Mouse (Mus musculus) MEL (cell line): Measurements from ENCODE around the gene Rbck1. TPM values are rescaled to one million over a fixed set of nuclear protein-coding genes. Genes with fewer than 3 reads are reported as not detected.
A peak's percentile ranks its signal among the peaks of the same experiment; 100 is the strongest.

Experiments used
- DNase-seq: peaks from one replicate; pipeline ENCODE4 v3.0.0; 2011; ENCODE audit warnings: low read depth, low spot score
- H3K27ac ChIP-seq: 2 replicates; pipeline ENCODE4 v1.5.1; 2012; ENCODE audit warnings: low read depth, mild to moderate bottlenecking, control low read depth, low read length, moderate library complexity; ENCODE audit not compliant: control insufficient read depth
- H3K27me3 ChIP-seq, 2 experiments: fragments of 150-350 bp in 1 of 2; sonication (generic) in 1 of 2; 2 replicates each; pipeline ENCODE4 v1.6.1; 2012; ENCODE audit warnings: low read length in 2 of 2, mild to moderate bottlenecking in 2 of 2, improper control_type of control experiment in 1 of 2, moderate library complexity in 1 of 2; ENCODE audit not compliant: insufficient read depth in 2 of 2, control insufficient read depth in 1 of 2
- H3K36me3 ChIP-seq, 2 experiments: 2 replicates each; pipeline ENCODE4 v1.6.1; 2012 to 2014; ENCODE audit warnings: low read length in 2 of 2, improper control_type of control experiment in 1 of 2, inconsistent platforms in 1 of 2, mild to moderate bottlenecking in 1 of 2; ENCODE audit not compliant: insufficient read depth in 2 of 2, control insufficient read depth in 1 of 2
- H3K4me1 ChIP-seq, 2 experiments: fragments of 150-350 bp in 1 of 2; sonication (generic) in 1 of 2; 2 replicates each; pipeline ENCODE4 v1.6.1; 2012; ENCODE audit warnings: low read length in 2 of 2, improper control_type of control experiment in 1 of 2, mild to moderate bottlenecking in 1 of 2; ENCODE audit not compliant: insufficient read depth in 2 of 2, control insufficient read depth in 1 of 2
- H3K4me3 ChIP-seq, 2 experiments: fragments of 150-350 bp in 1 of 2; sonication (generic) in 1 of 2; 2 replicates each; pipeline ENCODE4 v1.5.1; 2012; ENCODE audit warnings: low read depth in 2 of 2, low read length in 2 of 2, mild to moderate bottlenecking in 2 of 2, moderate library complexity in 2 of 2, control low read depth in 1 of 2, improper control_type of control experiment in 1 of 2; ENCODE audit not compliant: control insufficient read depth in 1 of 2, insufficient read depth in 1 of 2
- H3K79me2 ChIP-seq: 2 replicates; pipeline ENCODE4 v1.6.1; 2012; ENCODE audit warnings: mild to moderate bottlenecking, low read length, moderate library complexity; ENCODE audit not compliant: control insufficient read depth, poor library complexity, insufficient read depth
- H3K9ac ChIP-seq: 2 replicates; pipeline ENCODE4 v1.6.1; 2012; ENCODE audit warnings: low read depth, mild to moderate bottlenecking, control low read depth, low read length, moderate library complexity; ENCODE audit not compliant: control insufficient read depth, poor library complexity, severe bottlenecking
- H3K9me3 ChIP-seq: fragments of 150-350 bp; sonication (generic); replicated peaks from 2 replicates; pipeline ENCODE4 v1.6.1; 2012; ENCODE audit warnings: mild to moderate bottlenecking, low read length, improper control_type of control experiment, moderate library complexity; ENCODE audit not compliant: insufficient read depth
- BHLHE40 ChIP-seq: IDR thresholded peaks from 2 replicates; pipeline ENCODE4 v1.6.1; 2012; ENCODE audit warnings: low read depth, mild to moderate bottlenecking, inconsistent platforms, low read length, improper control_type of control experiment, borderline replicate concordance
- CTCF ChIP-seq, 3 experiments: IDR thresholded peaks in 2 of 3; conservative IDR thresholded peaks in 1 of 3; 2 replicates each; pipeline ENCODE4 v1.5.1; 2011 to 2012; ENCODE audit warnings: low read length in 3 of 3, low read depth in 2 of 3, mild to moderate bottlenecking in 2 of 3, improper control_type of control experiment in 1 of 3, inconsistent platforms in 1 of 3, mixed read lengths in 1 of 3, moderate library complexity in 1 of 3; ENCODE audit not compliant: control insufficient read depth in 1 of 3, insufficient read depth in 1 of 3, poor library complexity in 1 of 3, severe bottlenecking in 1 of 3
- ELF1 ChIP-seq: IDR thresholded peaks from 2 replicates; pipeline ENCODE4 v1.6.1; 2014; ENCODE audit warnings: low read depth, mild to moderate bottlenecking, inconsistent platforms, low read length, improper control_type of control experiment, moderate library complexity
- GATA1 ChIP-seq: IDR thresholded peaks from 2 replicates; pipeline ENCODE4 v1.6.1; 2011; ENCODE audit warnings: low read depth, low read length, improper control_type of control experiment
- JUND ChIP-seq: IDR thresholded peaks from 2 replicates; pipeline ENCODE4 v1.6.1; 2011; ENCODE audit warnings: low read depth, mild to moderate bottlenecking, improper control_type of control experiment, low read length
- MAX ChIP-seq: IDR thresholded peaks from 2 replicates; pipeline ENCODE4 v1.6.1; 2011; ENCODE audit warnings: low read length, improper control_type of control experiment
- MAZ ChIP-seq: IDR thresholded peaks from 2 replicates; pipeline ENCODE4 v1.6.1; 2012; ENCODE audit warnings: low read depth, mild to moderate bottlenecking, inconsistent platforms, low read length, improper control_type of control experiment
- MEF2A ChIP-seq: IDR thresholded peaks from 2 replicates; pipeline ENCODE4 v1.6.1; 2014; ENCODE audit warnings: low read depth, mild to moderate bottlenecking, inconsistent platforms, low read length, improper control_type of control experiment; ENCODE audit not compliant: poor library complexity, insufficient replicate concordance, severe bottlenecking; ENCODE audit errors: extremely low read depth
- MXI1 ChIP-seq: IDR thresholded peaks from 2 replicates; pipeline ENCODE4 v1.6.1; 2011; ENCODE audit warnings: mild to moderate bottlenecking, low read depth, low read length, improper control_type of control experiment
- MYC ChIP-seq: IDR thresholded peaks from 2 replicates; pipeline ENCODE4 v1.6.1; 2011; ENCODE audit warnings: low read depth, mild to moderate bottlenecking, low read length, improper control_type of control experiment, moderate library complexity
- NELFE ChIP-seq: IDR thresholded peaks from 2 replicates; pipeline ENCODE4 v1.6.1; 2011; ENCODE audit warnings: low read depth, low read length, improper control_type of control experiment
- RAD21 ChIP-seq: IDR thresholded peaks from 2 replicates; pipeline ENCODE4 v1.6.1; 2011; ENCODE audit warnings: mild to moderate bottlenecking, low read depth, low read length, improper control_type of control experiment
- SIN3A ChIP-seq: IDR thresholded peaks from 2 replicates; pipeline ENCODE4 v1.6.1; 2012; ENCODE audit warnings: low read length, improper control_type of control experiment, inconsistent platforms
- TAL1 ChIP-seq: IDR thresholded peaks from 2 replicates; pipeline ENCODE4 v1.6.1; 2012; ENCODE audit warnings: mild to moderate bottlenecking, inconsistent platforms, low read length, moderate library complexity, mixed read lengths
- USF1 ChIP-seq: IDR thresholded peaks from 2 replicates; pipeline ENCODE4 v1.6.1; 2014; ENCODE audit warnings: low read depth, mild to moderate bottlenecking, inconsistent platforms, low read length, improper control_type of control experiment, moderate library complexity
- ZKSCAN1 ChIP-seq: IDR thresholded peaks from 2 replicates; pipeline ENCODE4 v1.6.1; 2012; ENCODE audit warnings: low read depth, mild to moderate bottlenecking, inconsistent platforms, low read length, improper control_type of control experiment, moderate library complexity
- ZNF384 ChIP-seq: IDR thresholded peaks from 2 replicates; pipeline ENCODE4 v1.6.1; 2012; ENCODE audit warnings: low read depth, mild to moderate bottlenecking, inconsistent platforms, low read length, improper control_type of control experiment
- polyA plus RNA-seq, 2 experiments: library from polyadenylated mRNA; stranded (reverse) in 1 of 2; unstranded in 1 of 2; fragments of >175 nt in 1 of 2; fragments of >200 nt in 1 of 2; gene quantifications; 2 replicates each; pipeline versions ENCODE4 v1.2.1 to v1.2.4; 2012; ENCODE audit warnings: low replicate concordance in 2 of 2, low read depth in 1 of 2; ENCODE audit not compliant: insufficient read length in 2 of 2, insufficient read depth in 1 of 2, missing spikeins in 1 of 2
- total RNA-seq: library from RNA; depleted of rRNA; stranded (reverse); fragments of 300-350 nt; gene quantifications from 2 replicates; pipeline ENCODE4 v1.2.3, GENCODE M21; 2012

Gene Rbck1
- total and polyA plus RNA-seq, 3 experiments: 90.9 to 162 (median 92.1) TPM

- Histone ChIP-seq H3K4me1 (peaks cover 20 to 41% of the 10 kb centered on the region in 2 experiments), H3K9me3 (no peaks in the 10 kb centered on the region), H3K27me3 (no peaks in the 10 kb centered on the region), H3K9ac (no peak overlapping the region), H3K4me3 (no peak overlapping the region), H3K79me2 (peaks cover 25% of the 10 kb centered on the region), H3K27ac (no peak overlapping the region), H3K36me3 (peaks cover 1 to 36% of the 10 kb centered on the region in 2 experiments; a peak in 3 of 4 replicates)
- TF ChIP-seq RAD21 (no peak), BHLHE40 (no peak), GATA1 (no peak), MAX (no peak), ZNF384 (peak; percentile 94), MYC (no peak)
- TF ChIP-seq, all 39 proteins: peak for 1
- peak; percentile 40 for DNase-seq
These were observed 1.0 kb upstream of the Rbck1 start for GRCm38 (mm10) chr2:152333345-152334006.

GRCm38 (mm10) chr2:152330858-152331423, 1.5 kb downstream of the Rbck1 start:
- peak; percentile 52 for DNase-seq
- Histone ChIP-seq H3K9ac (peak overlapping the region; percentile 96), H3K27ac (peak overlapping the region; percentile 92; the same call in 1 of the 2 replicates), H3K79me2 (peaks cover 28% of the 10 kb centered on the region), H3K4me3 (peak overlapping the region; percentile 96 to 98), H3K36me3 (peaks cover 0 to 38% of the 10 kb centered on the region in 2 experiments; a peak in 3 of 4 replicates), H3K27me3 (no peaks in the 10 kb centered on the region), H3K9me3 (no peaks in the 10 kb centered on the region), H3K4me1 (peaks cover 23 to 37% of the 10 kb centered on the region in 2 experiments)
- no peak for TF ChIP-seq MAZ
- TF ChIP-seq ZKSCAN1: no peak
- peak; percentile 80 for TF ChIP-seq BHLHE40
- TF ChIP-seq NELFE: peak; percentile 23; the same call in 1 of the 2 replicates
- no peak for TF ChIP-seq CTCF (IDR thresholded peaks at IDR 0.05 in 2 of 3, conservative IDR thresholded peaks at IDR 0.05 in 1 of 3; ENCODE audit: control insufficient read depth in 1 of 3, insufficient read depth in 1 of 3, low read depth in 2 of 3, low read length in 3 of 3, poor library complexity in 1 of 3, severe bottlenecking in 1 of 3)
- TF ChIP-seq GATA1: 0 out of 2 replicates have a peak, but pooled peaks have one; percentile 26
- peak; percentile 87 for TF ChIP-seq MXI1
- TF ChIP-seq ELF1: no peak
- TF ChIP-seq TAL1: peak; percentile 32; the same call in 1 of the 2 replicates
- TF ChIP-seq JUND: no peak
- TF ChIP-seq ZNF384: no peak
- TF ChIP-seq USF1: peak; percentile 52; the same call in 1 of the 2 replicates
- TF ChIP-seq MEF2A: no peak
- peak; percentile 8; the same call in 1 of the 2 replicates for TF ChIP-seq SIN3A
- TF ChIP-seq MAX: peak; percentile 81
- peak; percentile 89 for TF ChIP-seq MYC
